Mouse (Mus musculus): Measurements from ENCODE around the gene Lrtm2. TPM values are rescaled to one million over a fixed set of nuclear protein-coding genes. Genes with fewer than 3 reads are reported as not detected.

Lrtm2 gene
- polyA plus RNA-seq, 1 experiment from 2014 or later = 0.29 TPM

- no peak overlapping the region for H3K4me3 ChIP-seq (ENCODE audit: low read depth, low read length)
- H3K9me3 ChIP-seq (ENCODE audit: low read length) = no peaks in the 10 kb centered on the region
- no peak overlapping the region for H3K27ac ChIP-seq (ENCODE audit: low read length)
- DNase-seq (ENCODE audit: low spot score) (no peak), ATAC-seq (no peak)
- no peaks in the 10 kb centered on the region for H3K4me1 ChIP-seq (ENCODE audit: insufficient read depth, low read depth, low read length)
- H3K4me2 ChIP-seq (replicated peaks; ENCODE audit: low read depth, low read length) = no peak overlapping the region
- no peak for TF ChIP-seq CTCF (IDR thresholded peaks at IDR 0.05)
- no peak for TF ChIP-seq EP300 (IDR thresholded peaks at IDR 0.05)
- H3K9ac ChIP-seq (replicated peaks; ENCODE audit: low read depth) = no peak overlapping the region
- WGBS = 39% methylated on average over 7 of the region's 7 CpGs
- no peaks in the 10 kb centered on the region for H3K36me3 ChIP-seq (ENCODE audit: insufficient read depth, low read length)
- no peaks in the 10 kb centered on the region for H3K27me3 ChIP-seq (replicated peaks; ENCODE audit: insufficient read depth, low read length)
These were observed 15.7 kb downstream of the Lrtm2 start for GRCm38 (mm10) chr6:119314751-119315476.

GRCm38 (mm10) chr6:119313588-119314375 is 16.8 kb downstream of the Lrtm2 start:
- no peak overlapping the region for H3K27ac ChIP-seq (ENCODE audit: low read length)
- no peak for DNase-seq (ENCODE audit: low spot score)
- no peak overlapping the region for H3K4me3 ChIP-seq (ENCODE audit: low read depth, low read length)
- H3K27me3 ChIP-seq (replicated peaks; ENCODE audit: insufficient read depth, low read length) = no peaks in the 10 kb centered on the region
- H3K4me1 ChIP-seq (ENCODE audit: insufficient read depth, low read depth, low read length) = no peaks in the 10 kb centered on the region
- no peak overlapping the region for H3K4me2 ChIP-seq (replicated peaks; ENCODE audit: low read depth, low read length)
- no peak for ATAC-seq
- TF ChIP-seq CTCF (IDR thresholded peaks at IDR 0.05) = no peak
- TF ChIP-seq EP300 (IDR thresholded peaks at IDR 0.05) = no peak
- no peak overlapping the region for H3K9ac ChIP-seq (replicated peaks; ENCODE audit: low read depth)
- H3K9me3 ChIP-seq (ENCODE audit: low read length) = no peaks in the 10 kb centered on the region
- WGBS = 41% methylated on average over 14 of the region's 14 CpGs
- no peaks in the 10 kb centered on the region for H3K36me3 ChIP-seq (ENCODE audit: insufficient read depth, low read length)

GRCm38 (mm10) chr6:119313096-119313495 is 17.5 kb downstream of the Lrtm2 start:
- no peaks in the 10 kb centered on the region for H3K36me3 ChIP-seq (ENCODE audit: insufficient read depth, low read length)
- H3K9ac ChIP-seq (replicated peaks; ENCODE audit: low read depth) = no peak overlapping the region
- no peak overlapping the region for H3K4me3 ChIP-seq (ENCODE audit: low read depth, low read length)
- no peaks in the 10 kb centered on the region for H3K27me3 ChIP-seq (replicated peaks; ENCODE audit: insufficient read depth, low read length)
- ATAC-seq (no peak), DNase-seq (ENCODE audit: low spot score) (no peak)
- no peaks in the 10 kb centered on the region for H3K4me1 ChIP-seq (ENCODE audit: insufficient read depth, low read depth, low read length)
- no peak overlapping the region for H3K27ac ChIP-seq (ENCODE audit: low read length)
- no peak overlapping the region for H3K4me2 ChIP-seq (replicated peaks; ENCODE audit: low read depth, low read length)
- TF ChIP-seq CTCF (IDR thresholded peaks at IDR 0.05) = no peak
- no peak for TF ChIP-seq EP300 (IDR thresholded peaks at IDR 0.05)
- WGBS = 42% methylated on average over 3 of the region's 3 CpGs
- no peaks in the 10 kb centered on the region for H3K9me3 ChIP-seq (ENCODE audit: low read length)

- no peak for DNase-seq (ENCODE audit: low spot score)
- Histone ChIP-seq H3K9ac (replicated peaks; ENCODE audit: low read depth) (no peak overlapping the region), H3K4me3 (ENCODE audit: low read depth, low read length) (no peak overlapping the region), H3K27ac (ENCODE audit: low read length) (no peak overlapping the region), H3K27me3 (replicated peaks; ENCODE audit: insufficient read depth, low read length) (no peaks in the 10 kb centered on the region), H3K4me2 (replicated peaks; ENCODE audit: low read depth, low read length) (no peak overlapping the region), H3K9me3 (ENCODE audit: low read length) (no peaks in the 10 kb centered on the region), H3K4me1 (ENCODE audit: insufficient read depth, low read depth, low read length) (no peaks in the 10 kb centered on the region), H3K36me3 (ENCODE audit: insufficient read depth, low read length) (no peaks in the 10 kb centered on the region)
- WGBS = 71% methylated on average over 6 of the region's 6 CpGs
- TF ChIP-seq CTCF (IDR thresholded peaks at IDR 0.05) (no peak), EP300 (IDR thresholded peaks at IDR 0.05) (no peak)
- ATAC-seq = no peak
These were observed 18.2 kb downstream of the Lrtm2 start for GRCm38 (mm10) chr6:119312381-119312780.

- WGBS = 54% methylated on average over 9 of the region's 9 CpGs
- Histone ChIP-seq H3K9me3 (ENCODE audit: low read length) (no peaks in the 10 kb centered on the region), H3K4me2 (replicated peaks; ENCODE audit: low read depth, low read length) (no peak overlapping the region), H3K4me1 (ENCODE audit: insufficient read depth, low read depth, low read length) (no peaks in the 10 kb centered on the region), H3K36me3 (ENCODE audit: insufficient read depth, low read length) (no peaks in the 10 kb centered on the region), H3K27ac (ENCODE audit: low read length) (no peak overlapping the region), H3K4me3 (ENCODE audit: low read depth, low read length) (no peak overlapping the region), H3K9ac (replicated peaks; ENCODE audit: low read depth) (no peak overlapping the region), H3K27me3 (replicated peaks; ENCODE audit: insufficient read depth, low read length) (no peaks in the 10 kb centered on the region)
- ATAC-seq (no peak), DNase-seq (ENCODE audit: low spot score) (no peak)
- no peak for TF ChIP-seq CTCF (IDR thresholded peaks at IDR 0.05)
- TF ChIP-seq EP300 (IDR thresholded peaks at IDR 0.05) = no peak
These were observed 20.4 kb downstream of the Lrtm2 start for GRCm38 (mm10) chr6:119310176-119310575.

GRCm38 (mm10) chr6:119307867-119308413 is 22.6 kb downstream of the Lrtm2 start:
- Histone ChIP-seq H3K36me3 (ENCODE audit: insufficient read depth, low read length) (no peaks in the 10 kb centered on the region), H3K9ac (replicated peaks; ENCODE audit: low read depth) (no peak overlapping the region), H3K4me2 (replicated peaks; ENCODE audit: low read depth, low read length) (no peak overlapping the region), H3K27ac (ENCODE audit: low read length) (no peak overlapping the region), H3K27me3 (replicated peaks; ENCODE audit: insufficient read depth, low read length) (no peaks in the 10 kb centered on the region), H3K9me3 (ENCODE audit: low read length) (no peaks in the 10 kb centered on the region), H3K4me3 (ENCODE audit: low read depth, low read length) (no peak overlapping the region), H3K4me1 (ENCODE audit: insufficient read depth, low read depth, low read length) (no peaks in the 10 kb centered on the region)
- TF ChIP-seq CTCF (IDR thresholded peaks at IDR 0.05) (no peak), EP300 (IDR thresholded peaks at IDR 0.05) (no peak)
- 68% methylated on average over 10 of the region's 10 CpGs for WGBS
- DNase-seq (ENCODE audit: low spot score) (no peak), ATAC-seq (no peak)
